Mouse (Mus musculus) B cell, adult 67 days (primary cell): ENCODE data around the gene Pdgfb. TPM values are rescaled to one million over a fixed set of nuclear protein-coding genes. Genes with fewer than 3 reads are reported as not detected.

Experiments
- total RNA-seq, 2 experiments: library from RNA; stranded (reverse); gene quantifications; 4 replicates each; pipeline ENCODE4 v1.2.4; 2023

Gene Pdgfb
- total RNA-seq: under 1 TPM; 0.35 to 0.47 TPM

GRCm38 (mm10) chr15:80014321-80015210, at the start of gene Pdgfb:
Gene Pdgfb, minus strand, starts transcription at chr15:80014977.

GRCm38 (mm10) chr15:79970940-79971339, 43.8 kb downstream of the Pdgfb start, which contains the start of gene Cbx7:
Gene Cbx7, minus strand, starts transcription at chr15:79971119.

Other genes starting within 250 kb of the Pdgfb start
- 10 to 100 TPM in 1 of 2 experiments, 1 to 10 TPM in 1; 7.8 to 11.4 TPM for gene Dnal4, start 237.1 kb downstream of the Pdgfb start, total RNA-seq
- under 1 TPM; 0.15 TPM for gene Nptxr, start 210.2 kb downstream of the Pdgfb start, total RNA-seq
- gene Npcd, start 180.7 kb downstream of the Pdgfb start, total RNA-seq: not detected
- gene Cbx6, start 180.3 kb downstream of the Pdgfb start, total RNA-seq: 10 to 100 TPM; 12.5 to 15.8 TPM
- 100 to 1,000 TPM; 396 to 482 TPM for gene Apobec3, start 123.3 kb downstream of the Pdgfb start, total RNA-seq
- 100 to 1,000 TPM; 142 TPM for gene Cbx7, start 43.9 kb downstream of the Pdgfb start, total RNA-seq
- not detected for gene Syngr1, start 76.4 kb upstream of the Pdgfb start, total RNA-seq
- gene Rpl3, start 76.9 kb upstream of the Pdgfb start, total RNA-seq: 1,000 to 10,000 TPM; 1,002 to 1,069 TPM
- 10 to 100 TPM; 20.0 to 35.2 TPM for gene Tab1, start 118.2 kb upstream of the Pdgfb start, total RNA-seq
- gene Mgat3, start 158.7 kb upstream of the Pdgfb start, total RNA-seq: not detected
- gene Mief1, start 219.0 kb upstream of the Pdgfb start, total RNA-seq: 10 to 100 TPM; 47.5 to 50.7 TPM
- 10 to 100 TPM in 1 of 2 experiments, not detected in 1; 22.0 TPM for gene AC140267.1, start 220.9 kb upstream of the Pdgfb start, total RNA-seq
- 100 to 1,000 TPM; 464 to 485 TPM for gene Atf4, start 240.2 kb upstream of the Pdgfb start, total RNA-seq
- gene Rps19bp1, start 249.3 kb upstream of the Pdgfb start, total RNA-seq: 10 to 100 TPM; 24.9 to 26.2 TPM